Mouse (Mus musculus): ENCODE data around the gene Pgm2l1.

GRCm38 (mm10) chr7:100233681-100234080, 6.5 kb downstream of the Pgm2l1 start:
- TF ChIP-seq CTCF (IDR thresholded peaks at IDR 0.05; ENCODE audit: control insufficient read depth, insufficient read depth, insufficient replicate concordance, low read depth, low read length) = no peak
- no peak for TF ChIP-seq POLR2A (IDR thresholded peaks at IDR 0.05; ENCODE audit: control insufficient read depth, low read depth, low read length)

Data from testis, adult 2 months (tissue).